Mouse (Mus musculus) erythroblast, embryonic 14.5 days (primary cell): ENCODE results near the gene Anxa3.

Experiments used
- GATA1 ChIP-seq: IDR thresholded peaks from 2 replicates; pipeline ENCODE4 v1.6.1; 2012; ENCODE audit warnings: low read length, inconsistent platforms, mixed read lengths
- TAL1 ChIP-seq: IDR thresholded peaks from 3 replicates; pipeline ENCODE4 v1.6.1; 2012; ENCODE audit warnings: low read length, inconsistent platforms, mixed read lengths

DNA sequence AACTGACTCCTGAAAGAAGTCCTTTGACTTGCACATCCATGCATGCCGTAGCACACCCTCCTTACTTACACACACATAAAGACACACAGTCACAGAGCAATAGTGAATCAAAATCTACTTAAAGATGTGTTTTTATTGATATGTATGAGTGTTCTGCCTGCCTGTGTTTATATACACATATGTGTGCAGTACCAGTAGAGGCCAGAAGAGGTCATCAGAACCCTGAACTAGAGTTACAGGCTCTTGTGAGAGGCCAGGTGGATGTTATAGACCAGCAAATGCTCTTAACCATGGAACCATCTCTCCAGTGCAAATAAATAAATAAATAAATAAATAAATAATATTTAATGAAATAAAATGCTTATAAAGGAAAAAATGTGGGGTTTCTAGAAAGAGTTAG is 85.0 kb downstream of the Anxa3 start:
- no peak for TF ChIP-seq TAL1
- no peak for TF ChIP-seq GATA1
